Mouse (Mus musculus) midbrain, postnatal 0 days (tissue): Measurements from ENCODE around the gene Cfhr2. TPM values are rescaled to one million over a fixed set of nuclear protein-coding genes. Genes with fewer than 3 reads are reported as not detected.

ENCODE experiments used
- ATAC-seq: fragments of 200-750 bp; cut with Nextera tagmentation; 2 replicates; pipeline ENCODE4 v1.8.0; 2017; ENCODE audit warnings: moderate number of reproducible peaks, mild to moderate bottlenecking, moderate TSS enrichment, moderate library complexity; ENCODE audit not compliant: low FRiP score
- DNase-seq: peaks from one replicate; pipeline ENCODE4 v3.0.0-alpha.2; 2015; ENCODE audit warnings: low spot score
- H3K27ac ChIP-seq: fragments of 300-500 bp; sonication (generic); 2 replicates; pipeline ENCODE4 v1.5.1; 2014; ENCODE audit warnings: low read depth, mild to moderate bottlenecking, low read length, mixed read lengths
- H3K27me3 ChIP-seq: fragments of 300-500 bp; sonication (generic); 2 replicates; pipeline ENCODE4 v1.6.1; 2014; ENCODE audit warnings: low read length, control low read depth, mixed read lengths; ENCODE audit not compliant: insufficient read depth
- H3K36me3 ChIP-seq: fragments of 300-500 bp; sonication (generic); 2 replicates; pipeline ENCODE4 v1.6.1; 2014; ENCODE audit warnings: low read length, control low read depth, mixed read lengths; ENCODE audit not compliant: insufficient read depth
- H3K4me1 ChIP-seq: fragments of 300-500 bp; sonication (generic); 2 replicates; pipeline ENCODE4 v1.6.1; 2014; ENCODE audit warnings: mild to moderate bottlenecking, control low read depth, antibody characterized with exemption, low read length, mixed read lengths; ENCODE audit not compliant: insufficient read depth
- H3K4me2 ChIP-seq: fragments of 300-500 bp; sonication (generic); 2 replicates; pipeline ENCODE4 v1.6.1; 2014; ENCODE audit warnings: low read depth, mild to moderate bottlenecking, low read length, mixed read lengths; ENCODE audit not compliant: poor library complexity, severe bottlenecking
- H3K4me3 ChIP-seq: fragments of 300-500 bp; sonication (generic); 2 replicates; pipeline ENCODE4 v1.5.1; 2014; ENCODE audit warnings: low read depth, mild to moderate bottlenecking, low read length, moderate library complexity
- H3K9ac ChIP-seq: fragments of 300-500 bp; sonication (generic); replicated peaks from 2 replicates; pipeline ENCODE4 v1.6.1; 2014; ENCODE audit warnings: mild to moderate bottlenecking, low read length, moderate library complexity, mixed read lengths; ENCODE audit not compliant: poor library complexity, severe bottlenecking
- H3K9me3 ChIP-seq: fragments of 300-500 bp; sonication (generic); 2 replicates; pipeline ENCODE4 v1.6.1; 2016; ENCODE audit warnings: low read length, control low read depth
- CTCF ChIP-seq: IDR thresholded peaks from 2 replicates; pipeline ENCODE4 v1.5.1; 2016; ENCODE audit warnings: antibody characterized with exemption, mild to moderate bottlenecking
- WGBS: fragments of 180-500 bp; shearing (Covaris S2); extraction: QIAGEN DNeasy Blood & Tissue Kit; methylation state at CpG from one replicate; pipeline ENCODE4 v1.1.7; 2014; 5-methylcytosine and 5-hydroxymethylcytosine counted together
- polyA plus RNA-seq: library from polyadenylated mRNA; unstranded; fragments of >200 nt; fragmentation: Nextera tagmentation; extraction: Ambion mirVana; gene quantifications from 2 replicates; pipeline ENCODE4 v1.2.1, GENCODE M21; 2015
- total RNA-seq: library from RNA; depleted of rRNA; stranded (reverse); fragments of >200 nt; gene quantifications from 2 replicates; pipeline ENCODE4 v1.2.3, GENCODE M21; 2014; rRNA removed

The Cfhr2 gene
- total RNA-seq (not detected in 2 replicates), polyA plus RNA-seq (not detected in 2 replicates)

GRCm38 (mm10) chr1:139858548-139858947 lies at the start of gene Cfhr2:
Cfhr2 (minus strand) TSS chr1:139858702.
- Histone ChIP-seq H3K4me3 (no peak within 1 kb of the TSS), H3K4me2 (no peak within 1 kb of the TSS), H3K9me3 (no peaks in the 10 kb centered on the region), H3K36me3 (no peaks in the 10 kb centered on the region), H3K27me3 (no peaks in the 10 kb centered on the region), H3K27ac (no peak within 1 kb of the TSS), H3K9ac (no peak within 1 kb of the TSS), H3K4me1 (no peaks in the 10 kb centered on the region)
- WGBS: 90% methylated on average over 1 of the region's 1 CpGs
- ATAC-seq: no peak
- DNase-seq: no peak
- TF ChIP-seq CTCF: no peak

GRCm38 (mm10) chr1:139863751-139864150 lies 5.2 kb upstream of the Cfhr2 start:
- DNase-seq (no peak), ATAC-seq (no peak)
- no peak for TF ChIP-seq CTCF
- Histone ChIP-seq H3K4me2 (no peak overlapping the region), H3K36me3 (no peaks in the 10 kb centered on the region), H3K4me1 (no peaks in the 10 kb centered on the region), H3K27me3 (no peaks in the 10 kb centered on the region), H3K9ac (no peak overlapping the region), H3K9me3 (no peaks in the 10 kb centered on the region), H3K4me3 (no peak overlapping the region), H3K27ac (no peak overlapping the region)

- no peak overlapping the region for H3K9ac ChIP-seq
- no peak for ATAC-seq
- H3K27me3 ChIP-seq: no peaks in the 10 kb centered on the region
- no peak for TF ChIP-seq CTCF
- no peak overlapping the region for H3K4me3 ChIP-seq
- no peaks in the 10 kb centered on the region for H3K4me1 ChIP-seq
- H3K4me2 ChIP-seq: no peak overlapping the region
- H3K27ac ChIP-seq: no peak overlapping the region
- DNase-seq: no peak
- no peaks in the 10 kb centered on the region for H3K36me3 ChIP-seq
- H3K9me3 ChIP-seq: no peaks in the 10 kb centered on the region
Measured at GRCm38 (mm10) chr1:139860176-139860575, 1.7 kb upstream of the Cfhr2 start.

- H3K27ac ChIP-seq: no peak overlapping the region
- H3K9me3 ChIP-seq: no peaks in the 10 kb centered on the region
- H3K9ac ChIP-seq: no peak overlapping the region
- no peaks in the 10 kb centered on the region for H3K4me1 ChIP-seq
- no peak for TF ChIP-seq CTCF
- ATAC-seq: no peak
- 56% methylated on average over 7 of the region's 7 CpGs for WGBS
- H3K4me2 ChIP-seq: no peak overlapping the region
- H3K36me3 ChIP-seq: no peaks in the 10 kb centered on the region
- DNase-seq: no peak
- H3K27me3 ChIP-seq: no peaks in the 10 kb centered on the region
- no peak overlapping the region for H3K4me3 ChIP-seq
Measured at GRCm38 (mm10) chr1:139839699-139840098, 18.8 kb downstream of the Cfhr2 start.

GRCm38 (mm10) chr1:139839290-139839689 lies 19.2 kb downstream of the Cfhr2 start:
- DNase-seq (no peak), ATAC-seq (no peak)
- no peaks in the 10 kb centered on the region for H3K4me1 ChIP-seq
- WGBS: 41% methylated on average over 2 of the region's 2 CpGs
- no peak overlapping the region for H3K4me3 ChIP-seq
- TF ChIP-seq CTCF: no peak
- H3K4me2 ChIP-seq: no peak overlapping the region
- no peaks in the 10 kb centered on the region for H3K36me3 ChIP-seq
- H3K27me3 ChIP-seq: no peaks in the 10 kb centered on the region
- no peak overlapping the region for H3K9ac ChIP-seq
- no peak overlapping the region for H3K27ac ChIP-seq
- H3K9me3 ChIP-seq: no peaks in the 10 kb centered on the region

GRCm38 (mm10) chr1:139808594-139808993 lies 49.9 kb downstream of the Cfhr2 start:
- no peak overlapping the region for H3K4me2 ChIP-seq
- no peaks in the 10 kb centered on the region for H3K27me3 ChIP-seq
- H3K4me1 ChIP-seq: no peaks in the 10 kb centered on the region
- H3K27ac ChIP-seq: no peak overlapping the region
- no peak for DNase-seq
- H3K9me3 ChIP-seq: no peaks in the 10 kb centered on the region
- H3K36me3 ChIP-seq: no peaks in the 10 kb centered on the region
- no peak for ATAC-seq
- H3K4me3 ChIP-seq: no peak overlapping the region
- no peak overlapping the region for H3K9ac ChIP-seq
- TF ChIP-seq CTCF: no peak
